ENCODE assay signal across 19 mouse cellular contexts in genomic region chr8:22148367-22148740, GRCm38 (mm10). TPM values are rescaled to one million over a fixed set of nuclear protein-coding genes. Genes with fewer than 3 reads are reported as not detected.
"Had no signal": no experiment of that assay in that cellular context is flagged by ENCODE, and none has a peak within 500 bp of the region (broad histone marks: within the 10 kb centered on the region; RNA-seq: fewer than 3 reads in every experiment).

No protein-coding gene starts in this region.

- H3K27ac ChIP-seq: lung, embryonic 15.5 days; macrophage; midbrain, embryonic 13.5 days; midbrain, embryonic 15.5 days; neural tube, embryonic 12.5 days; stomach, embryonic 15.5 days; stomach, postnatal 0 days had no signal

- H3K27me3 ChIP-seq: lung, embryonic 15.5 days; megakaryocyte, embryonic 14.5 days; midbrain, embryonic 13.5 days; midbrain, embryonic 15.5 days; neural tube, embryonic 12.5 days; stomach, embryonic 15.5 days had no signal

- ATAC-seq: lung, postnatal 0 days; midbrain, embryonic 13.5 days; midbrain, embryonic 15.5 days had no signal

- H3K9me3 ChIP-seq: lung, embryonic 15.5 days; megakaryocyte, embryonic 14.5 days; midbrain, embryonic 13.5 days; midbrain, embryonic 15.5 days; neural tube, embryonic 12.5 days; stomach, embryonic 15.5 days had no signal

- H3K9ac ChIP-seq: lung, embryonic 15.5 days; midbrain, embryonic 13.5 days; midbrain, embryonic 15.5 days; neural tube, embryonic 12.5 days; stomach, embryonic 15.5 days had no signal

- H3K36me3 ChIP-seq: lung, embryonic 15.5 days; midbrain, embryonic 15.5 days; stomach, embryonic 15.5 days had no signal

- DNase-seq: lung, adult 2 months; lung, postnatal 14 days; lung, postnatal 36 days; right cerebral cortex, postnatal 14 days; thymus, adult 2 months; thymus, postnatal 4 days had no signal

- H3K4me3 ChIP-seq: lung, embryonic 15.5 days; megakaryocyte, embryonic 14.5 days; midbrain, embryonic 13.5 days; midbrain, embryonic 15.5 days; neural tube, embryonic 12.5 days; stomach, embryonic 15.5 days had no signal

- H3K4me1 ChIP-seq: megakaryocyte, embryonic 14.5 days; midbrain, embryonic 13.5 days; midbrain, embryonic 15.5 days; neural tube, embryonic 12.5 days; stomach, embryonic 15.5 days had no signal

- H3K4me2 ChIP-seq: lung, embryonic 15.5 days; midbrain, embryonic 11.5 days; midbrain, embryonic 13.5 days; midbrain, embryonic 15.5 days; neural tube, embryonic 12.5 days; stomach, embryonic 15.5 days had no signal

RNA-seq across cellular contexts. Expression of gene Nek5, which starts 23.5 kb away (rescaled TPM):
- total RNA-seq: megakaryocyte progenitor cell, adult 5-6 weeks; monocyte, adult 5-6 weeks had no signal
- polyA plus RNA-seq: macrophage; neural tube, embryonic 12.5 days; spleen, adult 2 months had no signal
